Mouse (Mus musculus) embryonic facial prominence, embryonic 11.5 days (tissue): Measurements from ENCODE around the gene Ccndbp1. TPM values are rescaled to one million over a fixed set of nuclear protein-coding genes. Genes with fewer than 3 reads are reported as not detected.
A peak's percentile ranks its signal among the peaks of the same experiment; 100 is the strongest.
"Not testable (repeated sequence)": the region's sequence is repeated elsewhere in the genome, so short reads cannot be mapped to it uniquely, and the experiment has no call there.

ENCODE experiments used
- ATAC-seq: fragments of 200-750 bp; cut with Nextera tagmentation; replicated peaks from 2 replicates; pipeline ENCODE4 v1.8.0; 2017; ENCODE audit warnings: low read depth; ENCODE audit not compliant: insufficient number of reproducible peaks, low FRiP score, low TSS enrichment
- DNase-seq: peaks from one replicate; pipeline ENCODE4 v3.0.0-alpha.2; 2015; ENCODE audit warnings: low spot score
- H3K27ac ChIP-seq: fragments of 300-500 bp; sonication (generic); replicated peaks from 2 replicates; pipeline ENCODE4 v1.5.1; 2014; ENCODE audit warnings: mild to moderate bottlenecking, low read depth, low read length, control low read depth
- H3K27me3 ChIP-seq: fragments of 300-500 bp; sonication (generic); 2 replicates; pipeline ENCODE4 v1.6.1; 2014; ENCODE audit warnings: mild to moderate bottlenecking, low read length, moderate library complexity, mixed read lengths; ENCODE audit not compliant: control insufficient read depth, insufficient read depth
- H3K36me3 ChIP-seq: fragments of 300-500 bp; sonication (generic); replicated peaks from 2 replicates; pipeline ENCODE4 v1.6.1; 2014; ENCODE audit warnings: low read depth, mild to moderate bottlenecking, low read length, moderate library complexity, mixed read lengths; ENCODE audit not compliant: control insufficient read depth, insufficient read depth
- H3K4me1 ChIP-seq: fragments of 300-500 bp; sonication (generic); 2 replicates; pipeline ENCODE4 v1.6.1; 2014; ENCODE audit warnings: low read length, mixed read lengths; ENCODE audit not compliant: control insufficient read depth, insufficient read depth
- H3K4me2 ChIP-seq: fragments of 300-500 bp; sonication (generic); 2 replicates; pipeline ENCODE4 v1.6.1; 2014; ENCODE audit warnings: low read depth, mild to moderate bottlenecking, control low read depth, low read length, moderate library complexity
- H3K4me3 ChIP-seq: fragments of 300-500 bp; sonication (generic); 2 replicates; pipeline ENCODE4 v1.5.1; 2014; ENCODE audit warnings: low read depth, low read length, control low read depth
- H3K9ac ChIP-seq: fragments of 300-500 bp; sonication (generic); replicated peaks from 2 replicates; pipeline ENCODE4 v1.6.1; 2014; ENCODE audit warnings: mild to moderate bottlenecking, control low read depth, low read length
- H3K9me3 ChIP-seq: fragments of 300-500 bp; sonication (generic); replicated peaks from 2 replicates; pipeline ENCODE4 v1.6.1; 2016; ENCODE audit warnings: mild to moderate bottlenecking, low read length, inconsistent platforms, mixed read lengths; ENCODE audit not compliant: control insufficient read depth
- WGBS: fragments of 180-500 bp; shearing (Covaris S2); extraction: QIAGEN DNeasy Blood & Tissue Kit; methylation state at CpG from one replicate; pipeline ENCODE4 v1.1.7; 2014; 5-methylcytosine and 5-hydroxymethylcytosine counted together
- polyA plus RNA-seq: library from polyadenylated mRNA; unstranded; fragments of >200 nt; fragmentation: Nextera tagmentation; extraction: Ambion mirVana; gene quantifications from 2 replicates; pipeline ENCODE4 v1.2.1, GENCODE M21; 2014

The Ccndbp1 gene
- polyA plus RNA-seq, 1 experiment from 2014 or later: 33.3 TPM

- Histone ChIP-seq H3K4me2 (no peak within 1 kb of the TSS), H3K36me3 (no peaks in the 10 kb centered on the region), H3K4me1 (no peaks in the 10 kb centered on the region), H3K9me3 (no peaks in the 10 kb centered on the region), H3K9ac (no peak within 1 kb of the TSS), H3K27ac (no peak within 1 kb of the TSS), H3K27me3 (no peaks in the 10 kb centered on the region), H3K4me3 (no peak within 1 kb of the TSS)
- no peak for DNase-seq
- no peak for ATAC-seq
- 63% methylated on average over 5 of the region's 5 CpGs for WGBS
Observed at GRCm38 (mm10) chr2:121036733-121037341, 28.6 kb downstream of the Ccndbp1 start, which contains the start of gene Epb42. Gene Epb42, minus strand, starts transcription at chr2:121037072.

- WGBS: 88% methylated on average over 1 of the region's 1 CpGs
- not testable (repeated sequence) for H3K36me3 ChIP-seq, H3K4me1 ChIP-seq, H3K9ac ChIP-seq, H3K4me2 ChIP-seq, ATAC-seq, DNase-seq, H3K4me3 ChIP-seq, H3K27me3 ChIP-seq, H3K9me3 ChIP-seq, H3K27ac ChIP-seq
Observed at GRCm38 (mm10) chr2:121038851-121039250, 30.6 kb downstream of the Ccndbp1 start.

- Histone ChIP-seq H3K36me3 (no peaks in the 10 kb centered on the region), H3K9me3 (no peaks in the 10 kb centered on the region), H3K27me3 (no peaks in the 10 kb centered on the region), H3K27ac (no peak overlapping the region), H3K9ac (no peak overlapping the region), H3K4me1 (no peaks in the 10 kb centered on the region), H3K4me2 (no peak overlapping the region), H3K4me3 (no peak overlapping the region)
- ATAC-seq (no peak), DNase-seq (no peak)
- WGBS: 89% methylated on average over 1 of the region's 1 CpGs
Observed at GRCm38 (mm10) chr2:121039382-121039781, 31.2 kb downstream of the Ccndbp1 start.

GRCm38 (mm10) chr2:121041098-121041497, 32.9 kb downstream of the Ccndbp1 start:
- H3K36me3 ChIP-seq: no peaks in the 10 kb centered on the region
- no peak overlapping the region for H3K4me3 ChIP-seq
- H3K4me1 ChIP-seq: no peaks in the 10 kb centered on the region
- no peak overlapping the region for H3K4me2 ChIP-seq
- DNase-seq (peak; percentile 38), ATAC-seq (no peak)
- 54% methylated on average over 5 of the region's 5 CpGs for WGBS
- H3K9me3 ChIP-seq: no peaks in the 10 kb centered on the region
- no peak overlapping the region for H3K9ac ChIP-seq
- no peak overlapping the region for H3K27ac ChIP-seq
- H3K27me3 ChIP-seq: no peaks in the 10 kb centered on the region

- Histone ChIP-seq H3K9ac (no peak overlapping the region), H3K4me2 (no peak overlapping the region), H3K27ac (no peak overlapping the region), H3K27me3 (no peaks in the 10 kb centered on the region), H3K4me3 (no peak overlapping the region), H3K4me1 (no peaks in the 10 kb centered on the region), H3K36me3 (no peaks in the 10 kb centered on the region), H3K9me3 (no peaks in the 10 kb centered on the region)
- 70% methylated on average over 4 of the region's 4 CpGs for WGBS
- DNase-seq: no peak
- ATAC-seq: no peak
Observed at GRCm38 (mm10) chr2:121045653-121046052, 37.5 kb downstream of the Ccndbp1 start.

- WGBS: 86% methylated on average over 5 of the region's 5 CpGs
- Histone ChIP-seq H3K27me3 (no peaks in the 10 kb centered on the region), H3K4me2 (no peak overlapping the region), H3K4me1 (no peaks in the 10 kb centered on the region), H3K9me3 (no peaks in the 10 kb centered on the region), H3K4me3 (no peak overlapping the region), H3K9ac (no peak overlapping the region), H3K36me3 (no peaks in the 10 kb centered on the region), H3K27ac (no peak overlapping the region)
- DNase-seq (no peak), ATAC-seq (no peak)
Observed at GRCm38 (mm10) chr2:121052176-121052575, 44.0 kb downstream of the Ccndbp1 start.

- H3K4me2 ChIP-seq: no peak overlapping the region
- H3K9ac ChIP-seq: no peak overlapping the region
- no peak overlapping the region for H3K27ac ChIP-seq
- WGBS: 81% methylated on average over 2 of the region's 2 CpGs
- ATAC-seq (no peak), DNase-seq (no peak)
- no peaks in the 10 kb centered on the region for H3K27me3 ChIP-seq
- no peaks in the 10 kb centered on the region for H3K36me3 ChIP-seq
- no peaks in the 10 kb centered on the region for H3K4me1 ChIP-seq
- no peak overlapping the region for H3K4me3 ChIP-seq
- no peaks in the 10 kb centered on the region for H3K9me3 ChIP-seq
Observed at GRCm38 (mm10) chr2:121054060-121054459, 45.9 kb downstream of the Ccndbp1 start.

GRCm38 (mm10) chr2:121055915-121056314, 47.7 kb downstream of the Ccndbp1 start:
- H3K4me2 ChIP-seq: no peak overlapping the region
- H3K9ac ChIP-seq: no peak overlapping the region
- WGBS: 84% methylated on average over 6 of the region's 6 CpGs
- H3K9me3 ChIP-seq: no peaks in the 10 kb centered on the region
- H3K36me3 ChIP-seq: no peaks in the 10 kb centered on the region
- ATAC-seq (no peak), DNase-seq (no peak)
- H3K27me3 ChIP-seq: no peaks in the 10 kb centered on the region
- no peaks in the 10 kb centered on the region for H3K4me1 ChIP-seq
- H3K4me3 ChIP-seq: no peak overlapping the region
- H3K27ac ChIP-seq: no peak overlapping the region
